Mouse (Mus musculus) midbrain, embryonic 15.5 days (tissue): ENCODE data around the gene Amer2. TPM values are rescaled to one million over a fixed set of nuclear protein-coding genes. Genes with fewer than 3 reads are reported as not detected.

Experiments
- ATAC-seq: fragments of 200-750 bp; cut with Nextera tagmentation; replicated peaks from 2 replicates; pipeline ENCODE4 v1.8.0; 2017; ENCODE audit warnings: moderate TSS enrichment
- H3K27ac ChIP-seq: fragments of 300-500 bp; sonication (generic); 2 replicates; pipeline ENCODE4 v1.5.1; 2015; ENCODE audit warnings: mild to moderate bottlenecking, inconsistent platforms
- H3K27me3 ChIP-seq: fragments of 300-500 bp; sonication (generic); replicated peaks from 2 replicates; pipeline ENCODE4 v1.6.1; 2015; ENCODE audit warnings: inconsistent platforms
- H3K36me3 ChIP-seq: fragments of 300-500 bp; sonication (generic); replicated peaks from 2 replicates; pipeline ENCODE4 v1.6.1; 2015; ENCODE audit warnings: inconsistent platforms
- H3K4me1 ChIP-seq: fragments of 300-500 bp; sonication (generic); 2 replicates; pipeline ENCODE4 v1.6.1; 2015; ENCODE audit warnings: inconsistent platforms
- H3K4me2 ChIP-seq: fragments of 300-500 bp; sonication (generic); 2 replicates; pipeline ENCODE4 v1.6.1; 2015; ENCODE audit warnings: inconsistent platforms, mild to moderate bottlenecking, moderate library complexity
- H3K4me3 ChIP-seq: fragments of 300-500 bp; sonication (generic); 2 replicates; pipeline ENCODE4 v1.5.1; 2015; ENCODE audit warnings: mild to moderate bottlenecking, inconsistent platforms
- H3K9ac ChIP-seq: fragments of 300-500 bp; sonication (generic); 2 replicates; pipeline ENCODE4 v1.6.1; 2015; ENCODE audit warnings: mild to moderate bottlenecking, inconsistent platforms
- H3K9me3 ChIP-seq: fragments of 300-500 bp; sonication (generic); 2 replicates; pipeline ENCODE4 v1.6.1; 2016; ENCODE audit warnings: inconsistent platforms
- WGBS: fragments of 180-500 bp; shearing (Covaris S2); methylation state at CpG from one replicate; pipeline ENCODE4 v1.1.7; 2015; ENCODE audit warnings: mixed read lengths; 5-methylcytosine and 5-hydroxymethylcytosine counted together
- polyA plus RNA-seq: library from polyadenylated mRNA; unstranded; fragments of >200 nt; fragmentation: Nextera tagmentation; extraction: Ambion mirVana; gene quantifications from 2 replicates; pipeline ENCODE4 v1.2.1, GENCODE M21; 2015

The Amer2 gene
- polyA plus RNA-seq, 1 experiment from 2014 or later, result 31.3 TPM

DNA sequence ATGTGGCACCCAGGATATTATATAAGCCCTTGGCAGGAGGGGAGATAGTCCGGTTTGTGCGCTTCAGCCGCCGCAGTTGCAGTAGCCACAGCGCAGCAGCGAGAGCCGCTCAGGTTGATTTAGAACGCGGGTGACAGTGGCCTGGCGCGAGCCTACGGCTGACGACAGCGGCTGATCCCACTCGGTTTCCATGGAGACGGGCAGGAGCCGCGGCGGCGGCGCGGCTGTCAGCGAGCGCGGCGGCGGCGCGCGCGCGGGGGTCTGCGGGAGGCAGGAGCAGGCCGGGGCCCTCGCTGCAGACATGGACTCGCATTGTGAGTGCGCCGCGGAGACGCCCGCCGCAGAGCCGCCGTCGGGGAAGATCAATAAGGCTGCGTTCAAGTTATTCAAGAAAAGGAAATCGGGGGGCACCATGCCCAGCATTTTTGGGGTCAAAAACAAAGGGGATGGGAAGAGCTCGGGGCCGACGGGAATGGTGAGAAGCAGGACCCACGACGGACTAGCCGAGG, 5.1 kb downstream of the Amer2 start:
- H3K4me2 ChIP-seq, result peak overlapping the region; percentile 89
- ATAC-seq, result peak; percentile 94
- H3K4me1 ChIP-seq, result peaks cover 39% of the 10 kb centered on the region
- H3K9me3 ChIP-seq, result no peaks in the 10 kb centered on the region
- peak overlapping the region; percentile 98 for H3K27ac ChIP-seq
- peak overlapping the region; percentile 95 for H3K9ac ChIP-seq
- under 1% methylated on average over 53 of the region's 53 CpGs for WGBS
- H3K36me3 ChIP-seq, result no peaks in the 10 kb centered on the region
- H3K4me3 ChIP-seq, result peak overlapping the region; percentile 64
- no peaks in the 10 kb centered on the region for H3K27me3 ChIP-seq

- no peaks in the 10 kb centered on the region for H3K27me3 ChIP-seq
- H3K4me1 ChIP-seq, result peaks cover 45% of the 10 kb centered on the region
- H3K9ac ChIP-seq, result peak overlapping the region; percentile 95
- under 1% methylated on average over 76 of the region's 77 CpGs for WGBS
- peak overlapping the region; percentile 98 for H3K27ac ChIP-seq
- peak overlapping the region; percentile 64 for H3K4me3 ChIP-seq
- H3K9me3 ChIP-seq, result no peaks in the 10 kb centered on the region
- peak overlapping the region; percentile 89 for H3K4me2 ChIP-seq
- peak; percentile 69 for ATAC-seq
- no peaks in the 10 kb centered on the region for H3K36me3 ChIP-seq
These were observed 5.7 kb downstream of the Amer2 start for GRCm38 (mm10) chr14:60378566-60379322.

GRCm38 (mm10) chr14:60379323-60379957, 6.4 kb downstream of the Amer2 start:
- Histone ChIP-seq H3K4me1 (peaks cover 52% of the 10 kb centered on the region), H3K4me2 (peak overlapping the region; percentile 89), H3K9ac (peak overlapping the region; percentile 95), H3K4me3 (peak overlapping the region; percentile 64), H3K9me3 (no peaks in the 10 kb centered on the region), H3K36me3 (no peaks in the 10 kb centered on the region), H3K27ac (peak overlapping the region; percentile 98), H3K27me3 (no peaks in the 10 kb centered on the region)
- no peak for ATAC-seq
- 47% methylated on average over 20 of the region's 20 CpGs for WGBS

- Histone ChIP-seq H3K4me1 (peaks cover 57% of the 10 kb centered on the region), H3K4me3 (peak overlapping the region; percentile 64), H3K36me3 (no peaks in the 10 kb centered on the region), H3K27ac (peak overlapping the region; percentile 98), H3K9ac (peak overlapping the region; percentile 95), H3K27me3 (no peaks in the 10 kb centered on the region), H3K9me3 (no peaks in the 10 kb centered on the region), H3K4me2 (peak overlapping the region; percentile 89)
- 77% methylated on average over 8 of the region's 8 CpGs for WGBS
- ATAC-seq, result no peak
These were observed 6.9 kb downstream of the Amer2 start for GRCm38 (mm10) chr14:60379958-60380330.

DNA sequence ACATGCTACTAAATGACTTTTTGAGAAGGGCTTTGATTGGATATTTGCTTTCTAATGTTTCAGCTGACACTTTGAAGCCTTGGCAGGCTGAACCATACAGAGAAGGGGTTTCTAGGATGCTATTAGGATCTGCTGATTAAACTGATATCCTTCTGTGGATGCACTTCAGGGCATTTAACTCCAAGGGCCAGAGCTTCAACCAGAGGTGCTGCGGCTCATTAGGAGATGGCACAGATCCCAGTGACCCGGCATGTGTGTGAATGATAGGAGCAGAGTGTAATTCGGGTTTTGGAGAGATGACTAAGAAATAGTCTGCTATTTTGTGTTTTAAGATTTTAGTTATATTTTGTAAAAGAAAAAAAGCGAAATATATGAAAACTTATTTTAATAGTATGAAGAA, 8.6 kb downstream of the Amer2 start:
- Histone ChIP-seq H3K9me3 (no peaks in the 10 kb centered on the region), H3K9ac (0 out of 2 replicates have a peak overlapping the region, but pooled peaks have one; percentile 23), H3K27me3 (no peaks in the 10 kb centered on the region), H3K4me1 (peaks cover 73% of the 10 kb centered on the region), H3K4me2 (peak overlapping the region; percentile 89), H3K36me3 (no peaks in the 10 kb centered on the region), H3K27ac (no peak overlapping the region), H3K4me3 (peak overlapping the region; percentile 64)
- WGBS, result 52% methylated on average over 4 of the region's 4 CpGs
- ATAC-seq, result no peak

GRCm38 (mm10) chr14:60383816-60384215, 10.8 kb downstream of the Amer2 start:
- Histone ChIP-seq H3K36me3 (no peaks in the 10 kb centered on the region), H3K4me1 (peaks cover 77% of the 10 kb centered on the region), H3K9me3 (no peaks in the 10 kb centered on the region), H3K4me2 (peak overlapping the region; percentile 89), H3K4me3 (0 out of 2 replicates have a peak overlapping the region, but pooled peaks have one; percentile 4), H3K27me3 (no peaks in the 10 kb centered on the region), H3K9ac (no peak overlapping the region), H3K27ac (no peak overlapping the region)
- ATAC-seq, result no peak
- 68% methylated on average over 7 of the region's 7 CpGs for WGBS

GRCm38 (mm10) chr14:60384269-60384668, 11.2 kb downstream of the Amer2 start:
- Histone ChIP-seq H3K27me3 (no peaks in the 10 kb centered on the region), H3K4me1 (peaks cover 77% of the 10 kb centered on the region), H3K27ac (no peak overlapping the region), H3K9ac (no peak overlapping the region), H3K9me3 (no peaks in the 10 kb centered on the region), H3K4me2 (peak overlapping the region; percentile 89), H3K4me3 (no peak overlapping the region), H3K36me3 (no peaks in the 10 kb centered on the region)
- 87% methylated on average over 7 of the region's 7 CpGs for WGBS
- no peak for ATAC-seq

GRCm38 (mm10) chr14:60385079-60385643, 12.1 kb downstream of the Amer2 start:
- peak; percentile 71 for ATAC-seq
- 19% methylated on average over 6 of the region's 6 CpGs for WGBS
- Histone ChIP-seq H3K4me1 (peaks cover 70% of the 10 kb centered on the region), H3K27ac (peak overlapping the region; percentile 16), H3K27me3 (no peaks in the 10 kb centered on the region), H3K4me3 (no peak overlapping the region), H3K9me3 (no peaks in the 10 kb centered on the region), H3K4me2 (peak overlapping the region; percentile 89), H3K9ac (no peak overlapping the region), H3K36me3 (no peaks in the 10 kb centered on the region)

DNA sequence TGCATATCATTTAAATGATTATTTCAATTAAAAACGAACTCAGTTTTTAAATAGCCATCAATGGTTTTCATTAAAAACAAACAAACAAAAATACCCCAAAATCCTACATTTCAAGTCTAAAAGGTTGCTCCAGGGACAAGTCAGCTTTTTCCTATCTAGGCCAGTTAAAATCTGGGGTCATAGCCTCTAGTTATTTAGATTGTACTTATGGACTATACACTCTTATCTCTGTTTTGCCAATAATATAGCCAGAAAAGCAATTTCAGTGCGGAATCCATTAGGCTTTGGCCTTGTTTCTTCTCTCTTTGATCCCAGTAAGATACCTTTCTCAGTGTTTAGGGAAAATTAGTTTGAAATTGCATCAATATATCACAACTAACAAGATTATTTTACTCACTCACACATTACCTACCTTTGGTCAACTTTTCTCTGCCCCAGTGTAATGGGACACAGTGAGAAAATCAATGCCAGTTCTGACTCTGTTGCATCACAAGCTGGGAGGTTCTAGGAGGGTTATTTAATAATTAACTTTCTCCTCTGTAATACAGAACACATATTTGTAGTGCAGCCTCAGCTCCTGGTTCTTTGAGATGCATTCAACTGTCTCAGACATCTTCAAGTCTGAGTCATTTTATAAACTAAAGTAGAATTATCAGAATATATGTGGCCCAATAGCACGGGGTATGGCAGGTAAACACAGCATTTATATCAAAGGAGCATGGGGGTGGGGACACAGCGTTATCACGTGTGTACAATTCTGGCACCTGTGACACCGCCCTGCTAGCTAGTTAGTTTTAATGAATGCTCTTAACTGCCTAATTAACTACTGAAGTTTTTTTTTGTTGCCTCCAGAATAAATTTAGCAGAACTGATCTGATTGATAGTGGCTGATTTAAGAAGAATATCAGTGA, 13.8 kb downstream of the Amer2 start:
- no peak overlapping the region for H3K27ac ChIP-seq
- ATAC-seq, result no peak
- H3K4me3 ChIP-seq, result no peak overlapping the region
- H3K9me3 ChIP-seq, result no peaks in the 10 kb centered on the region
- H3K4me2 ChIP-seq, result no peak overlapping the region
- H3K4me1 ChIP-seq, result peaks cover 58% of the 10 kb centered on the region
- WGBS, result 79% methylated on average over 6 of the region's 6 CpGs
- H3K36me3 ChIP-seq, result no peaks in the 10 kb centered on the region
- H3K27me3 ChIP-seq, result no peaks in the 10 kb centered on the region
- no peak overlapping the region for H3K9ac ChIP-seq

DNA sequence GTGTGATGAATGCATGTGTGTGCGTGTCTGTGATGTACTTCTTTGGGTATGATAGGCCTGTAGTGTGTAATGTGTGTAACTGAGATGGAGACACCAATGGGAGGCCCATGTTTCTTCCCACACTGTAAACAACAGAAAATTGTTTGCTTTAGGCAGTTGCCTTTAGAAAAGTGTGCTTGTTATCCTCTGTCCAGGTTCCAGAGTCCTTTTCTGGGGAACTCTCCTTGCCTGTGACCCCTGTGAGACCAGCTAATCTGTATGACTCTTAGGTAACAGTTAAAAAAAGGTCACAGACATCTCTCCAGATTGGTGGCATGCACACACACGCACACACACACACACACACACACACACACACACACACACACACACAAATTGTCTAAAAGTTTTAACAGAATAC, 15.3 kb downstream of the Amer2 start:
- ATAC-seq, result no peak
- Histone ChIP-seq H3K27me3 (no peaks in the 10 kb centered on the region), H3K4me2 (no peak overlapping the region), H3K36me3 (no peaks in the 10 kb centered on the region), H3K9me3 (no peaks in the 10 kb centered on the region), H3K27ac (no peak overlapping the region), H3K4me1 (peaks cover 44% of the 10 kb centered on the region), H3K9ac (no peak overlapping the region), H3K4me3 (no peak overlapping the region)
- 79% methylated on average over 2 of the region's 2 CpGs for WGBS

DNA sequence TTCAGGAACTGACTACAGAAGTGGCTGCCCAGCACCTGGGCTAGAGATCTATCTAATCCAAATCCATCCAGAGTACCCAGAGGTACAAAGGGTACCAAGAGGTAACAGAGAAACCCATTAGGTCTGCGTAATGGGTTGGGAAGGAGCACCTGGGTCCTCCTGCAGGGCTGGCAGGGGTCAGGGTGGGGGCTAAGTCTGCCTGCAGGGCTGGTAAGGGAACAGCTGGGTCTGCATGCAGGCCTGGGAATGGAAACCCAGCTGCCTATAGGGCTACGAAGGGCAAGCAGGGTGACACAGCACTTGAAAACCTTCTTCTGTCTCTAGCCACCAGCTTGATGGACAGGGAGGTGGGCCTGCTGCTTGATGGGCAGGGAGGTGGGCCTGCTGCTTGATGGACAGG, 19.1 kb downstream of the Amer2 start:
- Histone ChIP-seq H3K4me3 (no peak overlapping the region), H3K27ac (no peak overlapping the region), H3K4me1 (peaks cover 6% of the 10 kb centered on the region), H3K4me2 (no peak overlapping the region), H3K9ac (no peak overlapping the region), H3K27me3 (no peaks in the 10 kb centered on the region), H3K9me3 (no peaks in the 10 kb centered on the region), H3K36me3 (no peaks in the 10 kb centered on the region)
- WGBS, result 55% methylated on average over 2 of the region's 2 CpGs
- 0 out of 2 replicates have a peak, but pooled peaks have one; percentile 37 for ATAC-seq
